Mouse (Mus musculus): ENCODE data around the gene Col13a1.

DNA sequence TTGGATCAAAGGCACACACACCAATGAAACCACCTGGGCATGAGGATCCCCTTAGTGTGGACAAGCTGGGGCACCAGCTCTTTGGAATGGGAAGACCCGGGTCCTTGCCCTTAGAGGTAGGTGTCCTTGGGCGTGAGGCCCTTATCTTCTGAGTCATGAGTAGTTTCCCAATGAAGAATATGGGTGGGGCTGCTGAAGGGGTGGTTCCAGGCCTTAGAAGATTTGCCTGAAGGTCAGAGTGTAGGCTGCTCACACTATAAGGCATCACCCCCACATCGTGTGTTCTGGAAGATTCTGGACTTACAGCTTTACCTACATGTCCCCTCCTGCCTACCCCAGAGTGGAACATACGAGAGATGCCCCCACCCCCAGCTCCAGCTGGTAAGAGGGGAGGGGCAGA, 133.4 kb downstream of the Col13a1 start:
- TF ChIP-seq CTCF (IDR thresholded peaks at IDR 0.05; ENCODE audit: low read depth) (no peak), EP300 (IDR thresholded peaks at IDR 0.05; ENCODE audit: low read depth) (no peak)
